Mouse (Mus musculus): ENCODE measurements around the gene Hmgn2.

GRCm38 (mm10) chr4:133990035-133990434 lies 21.6 kb upstream of the Hmgn2 start:
- TF ChIP-seq MYOG (IDR thresholded peaks at IDR 0.05; ENCODE audit: control insufficient read depth in 1 of 3, insufficient read depth in 1 of 3, insufficient read length in 2 of 3, low read depth in 2 of 3) (no peak), POLR2AphosphoS2 (IDR thresholded peaks at IDR 0.05; ENCODE audit: insufficient read length, low read depth) (no peak), E2F4 (IDR thresholded peaks at IDR 0.05; ENCODE audit: insufficient read depth) (no peak), POLR2A (IDR thresholded peaks at IDR 0.05; ENCODE audit: insufficient read length, low read depth) (no peak), TCF12 (IDR thresholded peaks at IDR 0.05; ENCODE audit: insufficient read depth, poor library complexity, severe bottlenecking) (no peak), CEBPB (IDR thresholded peaks at IDR 0.05; ENCODE audit: insufficient read depth, poor library complexity, severe bottlenecking) (no peak), USF1 (IDR thresholded peaks at IDR 0.05; ENCODE audit: low read depth) (no peak), MAX (IDR thresholded peaks at IDR 0.05; ENCODE audit: low read depth) (no peak), SRF (IDR thresholded peaks at IDR 0.05; ENCODE audit: control insufficient read depth, insufficient read length, low read depth) (no peak)
